Mouse (Mus musculus) liver, embryonic 11.5 days (tissue): ENCODE measurements around the gene Sept4. TPM values are rescaled to one million over a fixed set of nuclear protein-coding genes. Genes with fewer than 3 reads are reported as not detected.

Source experiments
- ATAC-seq: fragments of 200-750 bp; cut with Nextera tagmentation; replicated peaks from 2 replicates; pipeline ENCODE4 v1.8.0; 2017; ENCODE audit warnings: moderate number of reproducible peaks, mild to moderate bottlenecking, moderate TSS enrichment, moderate library complexity; ENCODE audit not compliant: low FRiP score
- DNase-seq: peaks from one replicate; pipeline ENCODE4 v3.0.0-alpha.2; 2017; ENCODE audit warnings: low spot score
- H3K27ac ChIP-seq: fragments of 300-500 bp; sonication (generic); 2 replicates; pipeline ENCODE4 v1.5.1; 2014; ENCODE audit warnings: mild to moderate bottlenecking, low read depth, low read length, control low read depth
- H3K27me3 ChIP-seq: fragments of 300-500 bp; sonication (generic); replicated peaks from 2 replicates; pipeline ENCODE4 v1.6.1; 2014; ENCODE audit warnings: low read length, mixed read lengths; ENCODE audit not compliant: control insufficient read depth, insufficient read depth
- H3K36me3 ChIP-seq: fragments of 300-500 bp; sonication (generic); 2 replicates; pipeline ENCODE4 v1.6.1; 2014; ENCODE audit warnings: mild to moderate bottlenecking, low read length, moderate library complexity, mixed read lengths; ENCODE audit not compliant: control insufficient read depth, insufficient read depth
- H3K4me1 ChIP-seq: fragments of 300-500 bp; sonication (generic); replicated peaks from 2 replicates; pipeline ENCODE4 v1.6.1; 2014; ENCODE audit warnings: low read length, mixed read lengths; ENCODE audit not compliant: control insufficient read depth, insufficient read depth
- H3K4me2 ChIP-seq: fragments of 300-500 bp; sonication (generic); 2 replicates; pipeline ENCODE4 v1.6.1; 2014; ENCODE audit warnings: mild to moderate bottlenecking, control low read depth, moderate library complexity
- H3K4me3 ChIP-seq: fragments of 300-500 bp; sonication (generic); 2 replicates; pipeline ENCODE4 v1.5.1; 2014; ENCODE audit warnings: low read depth, low read length, control low read depth
- H3K9ac ChIP-seq: fragments of 300-500 bp; sonication (generic); 2 replicates; pipeline ENCODE4 v1.6.1; 2014; ENCODE audit warnings: low read depth, low read length, control low read depth
- H3K9me3 ChIP-seq: fragments of 300-500 bp; sonication (generic); 2 replicates; pipeline ENCODE4 v1.6.1; 2016; ENCODE audit warnings: low read length, inconsistent platforms, mixed read lengths; ENCODE audit not compliant: control insufficient read depth
- WGBS: fragments of 180-500 bp; shearing (Covaris S2); extraction: QIAGEN DNeasy Blood & Tissue Kit; methylation state at CpG from one replicate; pipeline ENCODE4 v1.1.7; 2014; 5-methylcytosine and 5-hydroxymethylcytosine counted together
- polyA plus RNA-seq: library from polyadenylated mRNA; unstranded; fragments of >200 nt; fragmentation: Nextera tagmentation; extraction: Ambion mirVana; gene quantifications from 2 replicates; pipeline ENCODE4 v1.2.1, GENCODE M21; 2014

Gene Sept4
- polyA plus RNA-seq, 1 experiment from 2014 or later = 12.8 TPM

GRCm38 (mm10) chr11:87592354-87592695 is 23.6 kb downstream of the Sept4 start:
- H3K4me3 ChIP-seq = peak overlapping the region; percentile 76
- H3K9me3 ChIP-seq = no peaks in the 10 kb centered on the region
- peaks cover 4% of the 10 kb centered on the region for H3K36me3 ChIP-seq
- no peak for ATAC-seq
- DNase-seq = no peak
- peak overlapping the region; percentile 81 for H3K9ac ChIP-seq
- H3K27me3 ChIP-seq = no peaks in the 10 kb centered on the region
- peak overlapping the region; percentile 92 for H3K27ac ChIP-seq
- WGBS = under 1% methylated on average over 15 of the region's 15 CpGs
- H3K4me1 ChIP-seq = peaks cover 51% of the 10 kb centered on the region
- peak overlapping the region; percentile 97 for H3K4me2 ChIP-seq

- ATAC-seq = no peak
- H3K4me1 ChIP-seq = peaks cover 51% of the 10 kb centered on the region
- peak overlapping the region; percentile 81 for H3K9ac ChIP-seq
- WGBS = 35% methylated on average over 13 of the region's 13 CpGs
- no peaks in the 10 kb centered on the region for H3K9me3 ChIP-seq
- DNase-seq = no peak
- no peaks in the 10 kb centered on the region for H3K27me3 ChIP-seq
- H3K4me3 ChIP-seq = peak overlapping the region; percentile 76
- H3K4me2 ChIP-seq = peak overlapping the region; percentile 97
- H3K36me3 ChIP-seq = peaks cover 9% of the 10 kb centered on the region
- peak overlapping the region; percentile 92 for H3K27ac ChIP-seq
Measured at GRCm38 (mm10) chr11:87592713-87593598, 24.3 kb downstream of the Sept4 start.

GRCm38 (mm10) chr11:87595327-87595841 is 26.7 kb downstream of the Sept4 start:
- peak overlapping the region; percentile 100 for H3K4me2 ChIP-seq
- H3K27ac ChIP-seq = peak overlapping the region; percentile 1; the same call in 1 of the 2 replicates
- no peaks in the 10 kb centered on the region for H3K27me3 ChIP-seq
- ATAC-seq (peak; percentile 59), DNase-seq (peak; percentile 87)
- H3K9me3 ChIP-seq = no peaks in the 10 kb centered on the region
- H3K36me3 ChIP-seq = peaks cover 32% of the 10 kb centered on the region
- peak overlapping the region; percentile 81 for H3K9ac ChIP-seq
- WGBS = 2% methylated on average over 32 of the region's 37 CpGs
- H3K4me1 ChIP-seq = peaks cover 44% of the 10 kb centered on the region
- peak overlapping the region; percentile 72 for H3K4me3 ChIP-seq

- Histone ChIP-seq H3K36me3 (peaks cover 37% of the 10 kb centered on the region), H3K27ac (peak overlapping the region; percentile 1; the same call in 1 of the 2 replicates), H3K4me2 (peak overlapping the region; percentile 100), H3K27me3 (no peaks in the 10 kb centered on the region), H3K9me3 (no peaks in the 10 kb centered on the region), H3K9ac (peak overlapping the region; percentile 81), H3K4me3 (peak overlapping the region; percentile 72), H3K4me1 (peaks cover 40% of the 10 kb centered on the region)
- ATAC-seq (no peak), DNase-seq (no peak)
- WGBS = 35% methylated on average over 7 of the region's 7 CpGs
Measured at GRCm38 (mm10) chr11:87595976-87596375, 27.3 kb downstream of the Sept4 start.

- Histone ChIP-seq H3K27me3 (no peaks in the 10 kb centered on the region), H3K4me2 (peak overlapping the region; percentile 100), H3K9ac (peak overlapping the region; percentile 81; the same call in 1 of the 2 replicates), H3K9me3 (no peaks in the 10 kb centered on the region), H3K36me3 (peaks cover 41% of the 10 kb centered on the region), H3K4me3 (peak overlapping the region; percentile 72; the same call in 1 of the 2 replicates), H3K27ac (no peak overlapping the region), H3K4me1 (peaks cover 40% of the 10 kb centered on the region)
- 64% methylated on average over 2 of the region's 2 CpGs for WGBS
- DNase-seq (no peak), ATAC-seq (no peak)
Measured at GRCm38 (mm10) chr11:87596492-87596891, 27.8 kb downstream of the Sept4 start.

GRCm38 (mm10) chr11:87597061-87597460 is 28.4 kb downstream of the Sept4 start:
- Histone ChIP-seq H3K9me3 (no peaks in the 10 kb centered on the region), H3K4me1 (peaks cover 40% of the 10 kb centered on the region), H3K4me2 (no peak overlapping the region), H3K27ac (no peak overlapping the region), H3K27me3 (no peaks in the 10 kb centered on the region), H3K36me3 (peaks cover 44% of the 10 kb centered on the region), H3K9ac (no peak overlapping the region), H3K4me3 (no peak overlapping the region)
- DNase-seq (no peak), ATAC-seq (no peak)

GRCm38 (mm10) chr11:87599395-87600089 is 30.8 kb downstream of the Sept4 start:
- Histone ChIP-seq H3K4me2 (no peak overlapping the region), H3K4me1 (peaks cover 21% of the 10 kb centered on the region), H3K27ac (no peak overlapping the region), H3K36me3 (peaks cover 64% of the 10 kb centered on the region), H3K9me3 (no peaks in the 10 kb centered on the region), H3K4me3 (no peak overlapping the region), H3K9ac (no peak overlapping the region), H3K27me3 (no peaks in the 10 kb centered on the region)
- ATAC-seq (no peak), DNase-seq (no peak)
- 88% methylated on average over 13 of the region's 13 CpGs for WGBS

- peaks cover 72% of the 10 kb centered on the region for H3K36me3 ChIP-seq
- H3K27me3 ChIP-seq = no peaks in the 10 kb centered on the region
- no peak overlapping the region for H3K4me2 ChIP-seq
- 93% methylated on average over 10 of the region's 10 CpGs for WGBS
- ATAC-seq = no peak
- peaks cover 14% of the 10 kb centered on the region for H3K4me1 ChIP-seq
- no peak overlapping the region for H3K4me3 ChIP-seq
- no peak overlapping the region for H3K9ac ChIP-seq
- H3K27ac ChIP-seq = no peak overlapping the region
- no peaks in the 10 kb centered on the region for H3K9me3 ChIP-seq
- no peak for DNase-seq
Measured at GRCm38 (mm10) chr11:87600322-87600853, 31.7 kb downstream of the Sept4 start.
